Mouse (Mus musculus): ENCODE data around the gene Mfsd6l. TPM values are rescaled to one million over a fixed set of nuclear protein-coding genes. Genes with fewer than 3 reads are reported as not detected.

The Mfsd6l gene
- total RNA-seq, 2 experiments from 2014 or later = 0.34 to 0.56 TPM

DNA sequence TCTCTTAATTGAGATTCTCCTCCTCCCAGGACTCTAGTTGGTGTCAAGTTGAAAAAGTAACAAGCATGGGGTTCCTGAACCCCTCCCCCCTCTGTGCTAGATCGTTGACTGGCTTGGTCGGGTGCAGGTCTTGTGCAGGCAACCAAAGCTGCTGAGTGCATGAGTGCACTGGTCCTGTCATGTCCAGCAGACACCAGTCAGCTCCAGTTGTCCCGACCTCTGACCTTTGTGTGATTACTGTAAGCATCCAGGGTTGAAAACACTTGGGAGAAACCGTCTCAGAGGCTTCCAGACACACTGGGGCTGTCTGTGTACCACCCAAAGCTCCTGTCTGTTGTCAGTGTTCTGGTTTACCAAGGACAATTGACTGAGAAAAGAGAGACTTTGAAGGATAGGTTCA lies 5.6 kb upstream of the Mfsd6l start:
- DNase-seq (ENCODE audit: low spot score in 2 of 2) = no peak

DNA sequence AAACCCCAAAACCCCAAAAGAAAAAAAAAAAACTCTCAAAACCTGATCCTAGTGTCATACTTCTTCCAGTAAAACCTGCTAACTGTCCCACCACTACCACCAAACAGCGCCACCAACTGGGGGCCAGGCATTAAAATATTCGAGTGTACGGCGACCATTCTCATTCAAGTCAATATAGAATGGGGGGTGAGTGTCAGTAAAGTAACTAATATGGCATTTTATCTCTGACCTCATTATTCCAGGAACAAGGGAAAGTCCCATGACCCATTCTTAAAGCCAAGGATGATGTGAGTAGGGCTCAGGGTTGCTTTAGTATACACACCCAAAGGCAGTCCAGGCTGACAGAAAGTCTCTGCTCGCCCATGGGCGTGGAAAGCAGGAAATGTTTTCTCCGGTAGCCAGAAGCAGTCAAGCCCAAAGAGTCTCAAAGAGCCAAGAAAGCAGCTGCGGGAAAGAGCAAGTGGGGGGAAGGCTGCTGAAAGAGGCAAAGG lies 2.0 kb upstream of the Mfsd6l start:
- DNase-seq (ENCODE audit: low spot score in 2 of 2) = no peak

DNA sequence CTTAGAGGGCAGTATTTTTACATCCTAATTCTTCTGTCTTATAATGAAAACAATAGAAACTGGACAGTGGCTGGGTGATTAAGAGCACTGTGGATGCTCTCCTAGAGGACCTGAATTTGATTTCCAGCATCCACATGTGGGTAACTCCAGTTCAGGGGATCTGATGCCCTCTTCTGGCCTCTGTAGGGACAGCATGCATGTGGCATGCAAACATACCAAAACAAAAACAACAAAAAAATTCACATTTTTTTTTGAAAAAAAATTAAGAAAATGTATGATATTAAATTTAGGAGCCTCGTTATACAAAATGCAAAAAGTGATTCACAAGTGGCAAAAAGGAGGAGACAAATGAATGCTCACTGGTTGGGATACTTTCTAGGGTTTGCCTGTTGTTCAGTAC lies 3.6 kb downstream of the Mfsd6l start:
- DNase-seq (ENCODE audit: low spot score in 2 of 2) = no peak

DNA sequence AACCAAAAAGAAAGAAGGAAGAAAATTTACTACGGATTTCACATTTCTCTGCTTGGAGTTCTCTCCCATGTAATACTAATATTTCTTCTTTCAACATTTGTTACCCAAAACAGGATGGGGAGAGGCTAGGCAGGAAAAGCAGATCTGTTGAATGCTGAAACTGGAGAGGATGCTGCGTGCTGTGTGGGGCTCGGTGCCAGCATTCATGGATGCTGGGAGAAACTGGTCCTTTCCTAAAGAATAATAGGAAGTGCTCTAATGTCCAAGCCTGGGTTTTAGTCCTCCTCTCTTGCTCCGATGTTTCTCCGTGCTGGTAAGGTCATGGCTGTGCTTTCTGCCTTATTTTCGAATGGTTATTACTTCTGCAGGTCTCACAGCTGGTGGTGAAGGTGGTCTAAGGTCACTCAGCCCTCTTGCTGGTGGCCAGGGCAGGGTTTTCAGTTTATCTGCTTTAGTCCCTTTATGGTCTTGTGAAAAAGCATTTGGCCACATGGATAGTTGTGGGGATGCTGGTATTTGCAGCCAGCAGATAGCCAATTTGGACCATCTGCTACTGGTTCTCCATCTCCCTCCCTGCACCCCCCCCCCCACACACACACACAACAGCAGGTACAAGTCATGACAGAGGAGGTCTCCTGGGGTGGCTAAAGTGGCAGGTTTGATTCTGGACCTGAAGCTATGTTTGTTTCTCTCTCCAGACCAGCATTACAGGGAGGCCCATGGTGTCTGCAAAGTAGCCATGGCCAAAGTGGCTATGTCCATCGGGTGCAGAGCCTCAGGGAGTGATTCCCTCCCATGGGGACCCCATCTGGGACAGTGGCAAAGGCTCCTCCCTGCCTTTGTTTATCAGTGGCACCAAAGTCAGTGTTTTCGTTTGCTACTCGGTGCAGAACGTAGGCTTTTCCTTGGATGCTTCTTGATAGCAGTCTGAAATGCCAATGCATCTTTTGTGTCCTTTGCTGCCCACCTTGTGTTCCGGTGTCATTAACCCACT lies 6.3 kb downstream of the Mfsd6l start:
- DNase-seq (ENCODE audit: low spot score in 2 of 2) = no peak

DNA sequence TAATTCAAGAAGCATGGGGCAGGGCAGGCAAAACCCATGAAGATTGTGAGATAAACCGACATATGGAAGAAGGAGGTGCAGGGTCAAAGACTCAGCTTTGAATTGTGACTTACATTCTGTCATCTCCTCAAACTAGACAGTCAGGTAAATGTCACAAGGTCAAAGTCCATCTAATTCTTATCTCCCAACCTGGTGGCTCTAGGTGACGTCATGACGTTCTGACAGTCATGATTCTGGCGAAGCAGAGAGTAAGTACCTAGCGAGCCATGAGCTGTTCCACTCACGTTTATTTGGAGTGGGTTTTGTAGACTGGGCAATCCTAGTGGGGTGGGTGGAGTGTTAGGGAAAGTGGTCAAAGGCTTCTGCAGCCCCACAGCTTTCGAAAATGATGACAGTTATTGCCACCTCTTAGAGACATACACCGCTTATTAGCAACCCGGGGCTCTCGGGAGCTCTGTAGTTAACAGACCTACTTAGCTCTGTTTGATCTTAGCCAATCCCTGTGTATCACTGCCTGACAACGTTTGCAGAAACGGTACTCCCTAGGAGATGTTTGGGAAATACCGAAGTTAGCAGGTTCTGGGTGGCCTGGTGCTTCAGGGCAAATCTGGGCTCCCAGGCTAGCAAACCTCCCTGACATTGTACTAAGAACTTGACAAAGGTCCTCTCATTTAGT lies 8.5 kb downstream of the Mfsd6l start:
- no peak for DNase-seq (ENCODE audit: low spot score in 2 of 2)

DNA sequence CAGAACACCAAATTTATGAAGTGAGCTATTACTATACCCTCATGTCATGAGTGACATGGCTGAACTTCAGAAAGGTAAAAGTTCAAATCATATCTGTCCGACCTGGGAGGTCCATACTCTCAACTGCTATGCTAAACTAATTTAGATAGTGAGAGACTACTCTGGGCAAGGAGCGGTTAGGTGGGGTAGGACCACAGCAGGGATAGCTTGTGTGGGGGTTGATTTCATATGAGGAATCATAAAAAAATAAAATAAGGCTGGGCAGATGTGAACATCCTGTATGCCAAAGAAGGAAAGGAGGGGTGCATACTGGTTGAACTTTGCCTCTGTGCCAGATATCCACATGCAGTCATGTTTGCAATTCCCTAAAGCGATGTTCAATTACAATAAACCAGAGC lies 9.0 kb downstream of the Mfsd6l start:
- DNase-seq (ENCODE audit: low spot score in 2 of 2) = no peak

DNA sequence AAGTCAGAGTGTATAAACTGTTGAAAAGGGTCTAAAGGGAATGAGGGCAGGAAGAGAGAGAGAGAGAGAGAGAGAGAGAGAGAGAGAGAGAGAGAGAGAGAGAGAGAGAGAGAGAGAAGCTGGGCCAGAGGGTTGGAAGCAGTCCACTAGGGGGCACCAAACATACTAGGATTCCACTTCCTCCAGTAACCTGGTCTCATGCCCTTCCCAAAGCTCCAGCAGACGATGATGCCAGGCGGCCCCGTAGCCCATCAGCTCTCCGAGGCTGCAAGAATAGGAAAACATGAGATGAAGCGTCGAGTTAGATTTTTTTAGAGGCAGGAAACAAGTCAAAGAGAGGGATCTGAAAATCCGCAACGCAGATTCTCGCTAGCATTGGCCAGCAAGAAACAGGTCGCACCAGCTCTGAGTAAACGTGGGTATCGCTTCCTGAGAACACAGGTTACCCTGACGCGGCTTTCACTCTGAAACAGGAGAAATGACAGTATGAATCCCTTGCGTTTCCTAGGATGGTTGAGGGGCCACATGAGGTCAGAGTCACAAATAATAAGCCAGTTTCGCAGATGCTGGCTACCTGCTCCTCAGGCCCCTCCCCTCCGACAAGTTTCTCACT lies 10.6 kb downstream of the Mfsd6l start:
- DNase-seq (ENCODE audit: low spot score in 2 of 2) = no peak

DNA sequence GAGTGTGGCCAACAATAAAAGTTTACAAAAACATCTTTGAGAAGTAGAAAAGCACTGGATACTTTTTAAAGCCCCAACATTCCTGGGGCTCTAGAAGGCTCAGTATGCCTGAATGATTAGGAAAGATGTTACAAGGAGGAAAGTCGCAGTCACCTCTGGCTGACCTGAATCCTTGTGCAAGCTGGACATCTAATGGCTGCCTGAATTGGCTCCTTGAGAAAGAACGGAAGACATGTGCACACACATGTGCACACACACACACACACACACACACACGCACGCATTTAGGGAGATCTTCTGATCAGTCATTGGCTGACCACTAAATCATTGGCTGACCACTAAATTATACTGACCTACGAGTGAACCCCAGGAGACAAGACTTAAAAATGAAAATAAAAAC lies 14.9 kb downstream of the Mfsd6l start:
- no peak for DNase-seq (ENCODE audit: low spot score in 2 of 2)

DNA sequence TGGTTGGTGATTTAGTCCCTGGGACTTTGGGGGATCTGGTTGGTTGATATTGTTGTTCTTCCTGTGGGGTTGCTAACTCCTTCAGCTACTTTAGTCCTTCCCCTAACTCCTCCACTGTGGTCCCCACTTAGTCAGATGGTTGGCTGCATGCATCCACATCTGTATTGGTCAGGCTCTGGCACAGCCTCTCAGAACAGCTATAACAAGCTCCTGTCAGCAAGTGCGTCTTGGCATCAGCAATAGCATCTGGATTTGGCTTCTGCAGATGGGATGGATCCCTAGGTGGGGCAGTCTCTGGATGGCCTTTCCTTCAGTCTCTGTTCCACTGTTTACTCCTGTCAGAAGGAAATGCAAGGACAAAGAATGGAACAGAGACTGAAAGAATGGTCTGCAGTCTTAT lies 21.1 kb downstream of the Mfsd6l start:
- DNase-seq (ENCODE audit: low spot score in 2 of 2) = no peak

DNA sequence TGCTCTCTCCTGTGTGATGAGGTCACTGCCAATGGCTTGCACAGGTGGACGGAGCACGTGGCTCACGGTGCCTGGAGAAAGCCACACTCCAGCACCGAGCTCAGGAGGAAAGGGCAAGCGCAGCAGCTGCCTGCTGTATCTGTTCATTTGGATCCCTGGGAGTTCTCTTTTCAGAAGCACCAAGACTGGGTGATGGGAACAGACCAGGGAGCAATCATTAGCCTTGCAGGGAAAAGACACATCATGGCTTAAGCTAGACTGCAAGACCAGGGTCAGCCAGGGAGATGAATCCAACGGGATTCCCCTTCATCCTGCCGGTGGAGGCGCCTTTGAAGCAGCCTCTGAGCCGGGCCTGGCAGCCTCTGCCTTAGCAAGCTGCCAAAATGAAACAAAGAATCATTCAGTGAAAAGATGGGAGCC lies 23.5 kb downstream of the Mfsd6l start:
- no peak for DNase-seq (ENCODE audit: low spot score in 2 of 2)

DNA sequence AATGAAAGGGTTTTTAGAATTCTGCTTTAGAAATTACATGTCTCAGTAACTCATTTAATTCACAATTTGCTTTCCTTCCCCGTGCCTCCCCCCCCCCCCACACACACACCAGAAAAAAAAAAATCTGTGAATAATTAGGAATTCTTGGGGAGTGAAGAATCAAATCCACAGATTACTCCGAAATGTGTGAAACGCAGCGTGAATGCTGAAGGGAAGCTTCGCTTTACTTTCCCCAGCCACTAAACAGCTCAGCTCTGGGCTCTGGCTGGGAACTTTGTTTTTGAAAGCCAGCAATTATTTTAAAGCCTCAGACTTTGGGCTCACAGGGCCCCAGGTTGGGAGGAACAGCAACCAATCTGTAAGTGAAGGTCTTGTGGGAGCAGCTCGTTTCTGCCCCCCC lies 24.6 kb downstream of the Mfsd6l start:
- DNase-seq (ENCODE audit: low spot score in 2 of 2) = no peak

DNA sequence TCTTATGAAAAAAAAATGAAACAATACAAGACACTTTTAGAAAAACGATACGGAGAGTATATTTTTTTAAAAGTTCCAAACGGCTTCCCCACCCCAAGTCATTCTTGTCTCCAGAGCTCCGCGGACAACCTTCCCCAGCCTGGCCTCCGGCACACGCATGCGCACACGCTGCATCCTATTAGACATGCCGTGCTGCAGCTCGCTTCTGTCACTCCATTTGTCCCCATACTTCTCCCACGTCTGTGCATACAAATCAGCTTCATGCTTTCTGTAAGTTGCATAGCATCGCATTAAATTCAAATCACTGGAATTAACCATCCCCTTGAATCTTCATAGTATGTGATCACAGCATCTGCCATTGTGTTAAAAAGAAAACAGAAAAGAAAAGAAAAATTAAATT lies 27.2 kb downstream of the Mfsd6l start:
- DNase-seq (ENCODE audit: low spot score in 2 of 2) = no peak

DNA sequence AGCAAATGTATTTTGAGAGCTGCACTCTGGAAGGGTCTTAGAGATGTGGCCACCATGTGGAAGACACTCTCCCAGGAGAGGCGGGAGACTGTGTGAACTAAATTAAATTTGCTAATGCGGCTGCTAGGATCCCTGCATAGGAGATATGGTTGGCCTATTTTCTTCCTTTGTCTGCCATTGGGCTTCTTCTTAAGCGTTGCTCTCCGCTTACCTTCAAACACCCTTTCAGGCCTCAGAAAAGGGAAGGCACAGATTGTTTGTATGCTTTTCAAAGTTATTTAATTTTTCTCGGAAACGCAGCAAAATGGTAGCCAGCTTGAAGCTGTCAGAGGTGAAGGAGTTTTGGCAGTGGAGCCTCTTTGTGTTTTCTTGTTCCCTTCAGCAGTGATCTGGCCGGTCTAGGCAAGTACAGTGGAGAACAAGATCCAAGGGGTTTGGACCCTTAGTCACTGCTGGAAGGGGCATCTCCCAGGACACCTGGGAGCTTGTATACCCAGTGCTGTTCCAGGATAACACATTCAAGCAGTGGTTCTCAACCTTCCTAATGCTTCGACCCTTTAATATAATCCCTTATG lies 28.0 kb downstream of the Mfsd6l start:
- DNase-seq (ENCODE audit: low spot score in 2 of 2) = no peak

DNA sequence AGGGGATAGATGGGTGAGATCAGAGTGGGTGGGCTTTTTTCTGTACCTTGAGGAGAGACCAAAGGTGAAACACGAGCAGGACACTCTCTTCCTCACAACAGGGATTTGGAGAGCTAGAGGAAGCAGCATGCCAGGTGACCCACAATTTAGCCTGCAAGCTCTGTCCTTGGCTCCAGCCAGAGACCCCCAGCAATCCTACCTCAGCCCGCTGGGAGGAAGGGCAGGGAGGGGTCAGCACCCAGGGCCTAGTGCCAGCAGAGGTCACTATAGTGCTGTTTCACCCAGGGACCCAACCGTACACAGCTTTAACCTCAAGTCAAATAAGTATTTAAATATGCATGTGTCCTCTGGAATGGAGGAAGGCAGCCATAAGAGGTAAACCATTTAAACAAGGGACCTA lies 29.9 kb downstream of the Mfsd6l start:
- DNase-seq (ENCODE audit: low spot score in 2 of 2) = no peak

DNA sequence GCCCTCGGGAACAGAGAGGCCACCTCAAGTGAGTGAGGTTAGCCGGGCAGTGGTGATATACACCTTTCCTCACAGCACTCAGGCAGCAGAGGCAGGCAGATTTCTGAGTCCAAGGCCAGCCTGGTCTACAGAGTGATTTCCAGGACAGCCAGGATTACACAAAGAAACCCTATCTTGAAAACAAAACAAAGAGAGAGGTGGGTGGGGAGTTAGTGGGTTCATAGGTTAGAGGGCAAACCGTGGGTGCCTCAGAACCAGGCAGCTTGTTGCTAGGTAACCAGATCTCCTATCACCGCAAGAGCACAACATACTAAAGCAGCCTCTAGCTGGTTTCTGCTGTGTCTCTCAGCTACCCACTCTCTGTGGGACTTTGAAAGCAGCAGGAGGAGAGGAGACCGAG lies 30.7 kb downstream of the Mfsd6l start, which contains the start of gene Ccdc42:
TSS of gene Ccdc42 (plus strand) at position 301 of the 400 bp plus-strand sequence.
- DNase-seq (ENCODE audit: low spot score in 2 of 2) = no peak

DNA sequence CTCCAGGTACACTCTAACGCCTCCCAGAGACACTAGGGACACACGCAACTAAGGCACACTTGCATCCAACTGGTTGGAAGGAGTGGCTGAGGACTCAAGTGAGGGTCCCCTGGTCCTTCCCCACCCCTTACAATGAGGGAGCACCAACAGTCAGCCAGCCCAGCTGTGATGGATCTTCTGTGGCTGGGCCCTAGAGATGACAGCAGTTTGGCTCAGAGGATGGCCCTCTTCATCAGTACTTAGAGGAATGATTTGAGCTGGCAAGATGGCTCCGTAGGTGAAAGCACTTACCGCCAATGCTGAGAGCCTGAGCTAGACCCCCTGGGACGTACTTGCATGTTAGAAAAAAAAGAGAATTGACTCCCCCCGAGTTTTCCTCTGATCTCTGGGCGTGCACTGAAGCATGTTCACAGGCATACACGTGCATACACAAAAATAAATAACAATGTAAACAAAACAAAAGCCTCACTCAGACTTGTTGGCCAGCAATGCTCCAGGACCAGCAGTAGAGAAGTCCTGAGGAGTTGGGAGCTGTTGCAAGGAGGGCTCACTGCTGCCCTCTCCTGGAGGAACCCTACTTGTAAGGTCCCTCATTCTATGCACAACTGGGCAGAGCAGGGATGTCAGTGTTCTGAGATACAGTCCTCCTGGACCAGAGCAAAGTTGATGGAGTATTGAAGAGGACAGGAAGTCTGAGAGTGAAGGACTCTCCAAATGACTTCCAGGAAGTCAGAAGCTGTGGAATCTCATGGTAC lies 33.2 kb downstream of the Mfsd6l start:
- peak; percentile 26 to 57 for DNase-seq (ENCODE audit: low spot score in 2 of 2)

DNA sequence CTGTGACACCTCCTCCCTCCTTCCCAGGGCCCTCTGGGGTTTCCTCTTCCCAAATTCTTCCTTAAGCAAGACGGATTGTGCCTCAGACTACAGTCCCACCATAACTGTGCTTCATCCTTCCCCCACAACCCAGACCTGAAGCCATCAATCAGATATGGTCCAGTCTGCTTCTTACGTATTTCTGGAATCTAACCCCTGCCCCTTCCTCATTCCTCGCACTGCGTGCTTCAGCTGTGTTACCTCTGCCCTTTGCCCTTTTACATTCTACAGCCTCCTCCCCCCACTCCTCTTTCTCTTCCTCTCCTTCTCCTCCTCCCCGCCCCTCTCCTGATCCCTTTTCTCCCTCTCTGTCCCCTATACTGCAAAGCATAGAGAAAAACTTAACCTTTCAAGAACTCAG lies 35.7 kb downstream of the Mfsd6l start:
- no peak for DNase-seq (ENCODE audit: low spot score in 2 of 2)

DNA sequence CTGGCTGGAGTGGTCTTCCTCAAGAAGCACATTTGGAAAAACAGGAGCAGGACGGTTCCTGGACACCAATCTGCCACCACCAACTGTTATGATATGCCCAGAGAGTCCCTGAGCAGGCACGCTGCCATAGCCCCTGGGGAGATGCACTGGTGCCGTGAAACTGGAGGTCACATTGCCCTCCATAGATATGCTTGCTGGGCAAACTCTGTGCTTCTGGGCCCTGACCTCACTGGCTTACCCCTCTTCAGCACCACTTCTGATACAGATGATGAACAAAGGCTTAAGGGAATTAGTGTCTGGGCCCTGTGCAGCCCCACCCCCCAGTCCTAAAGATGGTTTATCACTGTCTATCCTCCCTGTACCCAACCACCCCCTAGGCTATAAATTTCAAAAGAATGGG lies 37.3 kb downstream of the Mfsd6l start:
- DNase-seq (ENCODE audit: low spot score in 2 of 2) = no peak

DNA sequence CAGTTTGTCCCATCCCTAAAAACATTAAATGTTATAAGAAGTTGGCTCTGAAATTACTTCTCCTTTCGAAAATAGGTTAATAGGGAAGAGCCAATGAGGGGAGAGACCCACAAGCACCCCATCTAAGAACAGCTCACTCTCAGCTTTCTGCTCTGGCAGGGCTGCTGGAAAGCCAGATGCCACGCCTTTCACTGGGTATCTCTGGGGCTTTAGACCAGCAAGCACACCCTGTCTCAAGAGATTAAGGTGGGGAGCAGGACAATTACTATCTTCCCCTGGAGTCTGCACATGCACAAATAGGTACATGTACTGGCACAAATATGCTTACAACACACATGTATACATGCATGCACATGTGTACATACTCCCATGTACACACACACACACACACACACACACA lies 41.9 kb downstream of the Mfsd6l start:
- no peak for DNase-seq (ENCODE audit: low spot score in 2 of 2)

DNA sequence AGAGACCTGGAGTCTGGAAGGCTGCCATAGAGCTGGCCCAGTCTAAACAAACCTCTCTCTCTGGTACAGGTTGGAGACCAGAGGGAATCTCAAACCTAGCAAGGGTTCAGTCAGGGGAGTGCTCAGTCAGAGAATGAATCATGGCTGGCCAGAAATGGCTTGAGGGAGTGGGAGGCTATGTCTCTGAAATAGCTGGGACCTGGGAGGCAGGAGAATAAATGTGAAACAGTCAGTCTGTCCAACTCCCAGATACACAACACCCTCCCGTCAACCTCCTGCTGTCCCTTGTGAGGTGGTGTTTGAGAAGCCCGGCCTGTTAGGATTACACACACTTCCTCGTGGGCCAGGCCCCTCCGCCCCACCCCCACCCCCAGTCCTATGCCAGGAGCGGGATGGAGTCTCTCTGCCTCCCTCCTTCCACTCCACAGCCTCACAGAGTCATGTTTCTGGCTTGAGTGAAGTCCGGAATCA lies 44.6 kb downstream of the Mfsd6l start:
- no peak for DNase-seq (ENCODE audit: low spot score in 2 of 2)
